Mouse (Mus musculus): ENCODE results near the gene Foxo1.

The Foxo1 gene

DNA sequence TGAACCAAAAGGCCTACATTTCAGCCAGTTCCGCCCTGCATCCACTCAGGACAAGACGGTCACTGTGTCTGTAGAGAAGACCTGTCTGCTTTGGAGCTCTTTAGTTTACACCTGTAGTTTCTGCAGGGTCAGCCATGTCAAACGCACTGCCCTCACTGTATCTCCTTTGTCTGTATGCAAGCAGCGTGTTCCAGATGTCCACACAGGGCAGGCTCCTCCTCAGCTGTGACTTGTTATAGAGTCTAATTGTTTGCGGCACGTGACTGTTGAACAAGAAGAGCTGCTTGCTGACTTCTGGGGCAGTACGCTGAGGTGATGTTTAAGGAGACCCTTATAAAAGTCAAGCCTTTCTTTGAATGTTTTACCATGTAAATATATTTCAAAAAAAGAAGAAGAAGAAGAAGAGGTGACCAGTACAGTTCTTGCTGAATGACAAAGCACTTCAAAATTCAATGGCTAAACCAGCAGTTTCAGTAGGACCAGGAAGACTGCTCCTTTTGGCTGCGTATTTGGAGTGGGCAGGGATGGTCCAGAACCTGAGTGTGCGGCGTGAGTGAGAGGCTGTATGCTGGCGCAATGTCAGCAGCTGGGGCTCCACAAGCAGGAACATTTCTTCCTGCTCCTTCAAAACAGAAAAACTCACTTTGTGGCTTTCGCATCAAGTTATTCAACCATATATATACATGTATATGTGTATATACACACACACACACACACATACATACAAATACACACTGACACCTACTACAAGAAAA lies 52.6 kb downstream of the Foxo1 start:
- no peak for DNase-seq (ENCODE audit: low read depth)

DNA sequence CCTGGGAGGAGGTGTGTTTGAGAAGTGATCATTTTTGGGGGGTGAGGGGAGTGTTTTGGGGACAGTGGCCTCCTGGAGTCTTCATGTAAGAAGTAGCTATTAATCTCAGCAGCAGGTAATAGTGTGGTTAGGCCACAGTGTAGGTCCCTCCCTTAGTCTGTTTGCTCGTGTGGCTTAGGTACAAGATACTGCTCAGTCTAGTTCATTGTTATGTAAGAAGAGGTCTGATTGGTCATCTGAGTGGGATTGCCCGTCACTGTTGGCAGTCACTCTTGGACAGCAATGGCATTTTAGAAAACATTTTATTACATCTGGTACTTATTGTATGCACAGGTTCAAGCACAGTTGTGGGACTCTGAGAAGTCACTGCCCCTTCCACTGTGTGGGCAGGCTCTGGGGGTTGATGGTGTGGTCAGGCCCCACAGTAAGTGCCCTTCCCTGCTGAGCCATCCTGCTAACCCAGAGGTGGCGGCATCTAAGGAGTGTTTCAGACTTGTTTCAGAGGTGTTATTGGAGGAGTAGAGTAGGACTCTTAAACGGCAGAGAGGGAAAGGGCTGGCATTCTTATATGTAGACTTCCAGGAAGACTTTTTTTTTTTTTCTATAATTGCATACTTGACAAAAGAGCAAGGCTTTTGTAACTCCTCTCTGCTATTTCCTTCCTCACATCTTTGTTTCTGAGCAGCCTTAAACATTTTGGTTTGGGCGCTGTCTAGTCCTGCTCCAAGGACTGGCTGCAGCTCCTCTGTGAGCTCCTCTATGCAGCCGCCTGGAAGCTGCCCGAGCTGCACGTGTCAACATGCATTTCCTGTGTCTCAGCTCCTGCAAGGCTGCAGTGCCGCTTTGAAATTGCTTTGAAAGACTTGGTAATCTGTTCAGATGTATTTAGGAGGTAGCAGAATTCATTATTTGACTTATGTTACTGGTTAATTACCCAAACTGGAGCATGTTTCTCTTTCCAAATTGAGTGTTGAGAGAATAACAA lies 54.6 kb downstream of the Foxo1 start:
- no peak for DNase-seq (ENCODE audit: low read depth)

- no peak for DNase-seq (ENCODE audit: low read depth)
Measured at GRCm38 (mm10) chr3:52325006-52325405, 56.9 kb downstream of the Foxo1 start.

DNA sequence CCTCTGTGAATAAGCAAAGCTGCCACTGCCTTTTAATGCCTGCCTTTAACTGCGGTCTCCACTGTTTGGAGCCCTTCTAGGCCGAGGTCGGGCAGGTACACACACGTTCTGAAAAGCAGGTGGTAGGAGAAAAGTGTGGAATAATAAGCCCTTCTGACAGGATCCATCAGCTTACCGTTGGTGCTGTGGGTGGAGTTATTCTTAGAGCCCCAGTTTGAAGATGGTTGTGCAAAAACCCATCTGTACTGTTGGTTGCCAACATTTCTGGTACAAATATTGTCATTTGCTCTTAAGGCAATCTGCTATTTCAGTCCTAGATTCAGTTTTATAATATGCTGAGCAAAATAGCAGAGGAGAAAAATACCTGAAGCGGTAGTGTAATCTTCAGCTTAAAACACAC lies 58.6 kb downstream of the Foxo1 start:
- DNase-seq (ENCODE audit: low read depth) = no peak

DNA sequence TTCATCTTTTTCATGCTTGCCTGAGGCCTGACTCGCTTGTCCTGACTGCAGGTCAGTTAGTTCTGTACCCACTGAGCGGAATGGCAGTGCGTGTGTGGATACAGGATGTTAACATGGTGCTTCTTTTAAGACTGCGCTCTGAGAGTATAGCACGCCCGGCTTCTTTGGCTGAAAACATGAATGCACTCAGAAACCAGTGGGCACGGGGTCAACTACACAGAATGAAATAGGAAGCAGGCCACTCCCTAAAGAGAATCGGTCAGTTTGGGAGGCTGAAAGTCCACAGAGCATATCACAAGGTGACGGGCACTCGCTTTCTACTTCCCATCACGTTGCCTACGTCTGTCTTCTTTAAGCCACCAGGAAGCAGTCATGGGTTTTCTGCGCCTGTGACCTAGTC lies 59.0 kb downstream of the Foxo1 start:
- no peak for DNase-seq (ENCODE audit: low read depth)

- no peak for DNase-seq (ENCODE audit: low read depth)
Measured at GRCm38 (mm10) chr3:52331709-52332108, 63.6 kb downstream of the Foxo1 start.

DNA sequence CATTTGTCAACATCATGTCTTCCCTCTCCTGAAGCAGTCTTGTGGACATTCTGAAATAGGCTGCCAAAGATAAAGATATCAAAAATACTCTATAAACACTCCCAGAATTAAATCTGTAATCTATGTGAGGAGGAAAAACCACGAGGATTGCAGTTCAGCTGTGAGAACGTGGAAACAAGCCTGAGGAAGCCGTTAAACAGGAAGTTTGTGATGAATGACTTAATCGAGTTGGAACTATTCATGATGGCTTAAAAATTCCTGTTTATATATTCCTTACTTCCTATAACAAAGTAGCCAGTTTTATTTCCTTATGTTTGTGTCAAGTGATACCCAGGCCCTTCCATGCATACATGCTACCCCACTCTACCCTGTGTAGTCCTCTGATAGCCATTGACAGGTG lies 70.6 kb downstream of the Foxo1 start:
- DNase-seq (ENCODE audit: low read depth) = no peak

DNA sequence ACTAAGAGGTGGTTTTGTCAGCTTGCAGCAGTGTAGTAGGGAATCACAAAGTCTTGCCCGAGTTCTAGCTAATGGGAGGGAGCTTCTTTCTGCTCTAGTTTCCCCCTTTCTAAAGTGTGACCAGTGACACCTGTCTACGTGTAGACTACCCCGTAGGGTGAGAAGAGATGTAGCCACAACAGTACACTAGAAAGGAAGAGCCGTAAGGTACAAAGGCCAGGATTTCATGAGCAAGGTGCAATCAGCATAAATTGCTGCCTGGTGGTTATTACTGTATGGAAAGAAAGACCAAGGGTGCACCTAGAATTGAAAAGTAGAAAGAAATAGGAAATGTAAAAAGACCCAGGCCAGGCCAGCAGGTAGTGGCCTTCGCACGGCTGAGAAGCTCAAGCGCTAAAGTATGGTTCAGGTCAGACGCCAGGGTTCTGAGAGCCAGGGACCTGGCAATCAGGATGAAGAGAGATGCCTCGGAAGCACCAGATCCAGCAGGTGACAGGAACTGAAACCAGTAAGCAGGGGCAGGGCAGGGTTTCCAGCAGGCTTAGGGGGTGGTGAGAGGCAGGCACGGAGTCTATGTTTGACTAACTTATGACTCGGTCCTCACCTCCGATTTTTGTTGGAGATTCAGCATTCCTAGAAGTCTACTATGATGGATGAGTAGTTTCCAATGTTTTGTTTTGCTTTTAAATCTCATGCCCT lies 72.3 kb downstream of the Foxo1 start:
- DNase-seq (ENCODE audit: low read depth) = no peak

GRCm38 (mm10) chr3:52342226-52342625 lies 74.1 kb downstream of the Foxo1 start:
- DNase-seq (ENCODE audit: low read depth) = no peak

DNA sequence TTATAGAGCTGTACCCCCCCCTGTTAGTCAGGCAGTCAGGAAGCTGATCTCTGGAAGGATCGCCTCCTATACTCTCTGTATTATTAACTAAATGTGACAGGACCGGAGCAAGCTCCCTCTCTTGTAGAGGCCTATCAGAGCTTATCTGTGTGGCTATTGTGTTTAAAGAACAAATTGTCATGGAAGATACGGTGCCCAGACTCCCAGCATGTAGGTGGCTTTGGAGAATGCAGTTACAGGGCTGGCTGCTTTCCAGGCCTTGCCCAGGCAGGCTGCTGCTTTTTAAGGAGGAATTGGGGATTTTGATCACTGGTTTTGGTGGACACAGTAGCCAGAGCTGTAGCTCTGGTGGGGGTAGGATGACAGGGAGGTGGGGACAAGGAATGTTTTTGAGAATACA lies 74.7 kb downstream of the Foxo1 start:
- DNase-seq (ENCODE audit: low read depth) = no peak

DNA sequence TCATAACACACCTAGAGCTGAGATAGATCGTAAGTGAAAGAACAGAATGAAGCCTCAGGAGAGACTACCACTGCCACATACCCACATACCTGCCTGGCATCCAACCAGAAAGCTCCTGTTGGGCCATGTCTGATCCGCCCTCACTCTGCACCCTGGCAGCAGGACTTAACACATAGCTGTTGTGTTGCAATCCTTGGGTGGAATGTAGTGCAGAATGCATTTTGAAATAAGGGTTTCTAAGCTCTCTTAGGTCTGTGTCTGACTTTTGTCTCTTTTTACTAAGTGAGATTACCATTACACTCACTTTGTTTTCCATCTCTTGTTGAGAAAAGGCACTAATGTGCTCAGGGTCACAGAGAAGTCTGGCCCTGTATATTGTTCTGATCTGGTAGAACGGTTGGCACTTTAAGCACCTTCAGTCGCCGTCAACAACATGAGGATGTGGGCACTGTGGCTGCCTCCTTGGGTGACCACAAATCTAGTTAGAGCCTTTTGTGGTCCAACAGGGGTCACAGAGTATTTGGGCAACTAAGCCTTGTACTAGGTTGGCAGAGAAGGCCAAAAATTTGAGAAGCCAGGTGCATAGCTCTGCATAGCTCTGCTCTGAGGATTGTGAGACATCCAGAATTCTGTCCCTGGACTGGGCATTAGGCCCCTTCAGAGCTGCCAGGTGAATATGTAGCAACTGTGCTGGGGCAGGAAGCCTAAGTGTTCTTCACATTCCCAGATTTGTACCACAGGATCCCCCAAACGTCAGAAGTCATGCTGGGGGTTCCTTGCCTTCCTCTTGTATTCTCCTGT lies 75.3 kb downstream of the Foxo1 start:
- no peak for DNase-seq (ENCODE audit: low read depth)

GRCm38 (mm10) chr3:52345881-52346280 lies 77.7 kb downstream of the Foxo1 start:
- no peak for DNase-seq (ENCODE audit: low read depth)

- no peak for DNase-seq (ENCODE audit: low read depth)
Measured at GRCm38 (mm10) chr3:52346986-52347710, 79.0 kb downstream of the Foxo1 start.

DNA sequence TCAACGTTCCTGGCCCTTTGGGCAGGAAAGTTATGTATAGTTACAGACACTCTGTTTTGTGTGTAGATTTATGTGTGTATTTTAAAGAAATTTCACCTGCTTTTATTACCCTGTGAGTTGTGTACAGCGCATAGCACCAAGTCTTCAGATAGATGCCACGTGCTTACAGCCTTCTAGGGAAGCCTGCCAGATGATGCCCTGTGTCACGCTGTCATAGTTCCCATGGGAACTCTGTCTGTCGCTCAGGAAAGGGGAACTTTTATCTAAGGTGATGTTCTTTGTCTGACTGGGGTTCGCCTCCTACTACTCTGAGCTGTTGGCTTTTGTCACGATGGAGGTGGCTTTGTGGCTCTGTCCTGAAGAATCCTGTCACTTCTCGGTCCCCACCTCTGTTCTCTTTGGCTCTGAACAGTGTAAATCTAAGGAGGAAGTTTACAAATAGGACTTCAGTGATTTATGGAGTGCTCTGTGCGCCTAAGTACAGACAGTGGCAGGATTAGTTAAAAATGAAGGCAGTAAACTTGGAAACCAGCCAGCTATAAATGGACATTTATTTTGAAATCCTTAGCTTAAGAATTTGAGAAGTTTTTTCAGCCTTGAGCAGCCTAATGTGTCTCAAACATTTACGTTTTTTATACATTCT lies 80.0 kb downstream of the Foxo1 start:
- no peak for DNase-seq (ENCODE audit: low read depth)

DNA sequence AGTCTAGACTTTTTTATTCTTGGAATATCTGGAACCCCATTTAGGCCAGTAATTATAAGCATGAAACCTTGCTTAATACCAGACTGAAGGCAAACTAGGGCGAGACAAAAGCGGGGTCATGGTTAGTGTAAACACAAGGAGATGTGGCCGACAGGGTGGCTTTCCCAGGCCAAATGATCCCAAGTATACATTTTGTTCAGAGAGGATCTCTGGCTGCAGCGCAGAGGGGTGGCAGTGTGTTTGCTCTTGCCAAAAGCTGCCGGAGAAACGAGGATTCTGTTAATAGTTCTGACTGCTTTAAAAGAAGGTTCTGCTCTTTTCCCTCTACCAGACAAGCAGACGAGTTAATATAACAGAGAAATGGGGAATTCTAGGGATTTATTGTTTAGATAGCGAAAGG lies 82.5 kb downstream of the Foxo1 start:
- DNase-seq (ENCODE audit: low read depth) = no peak

- DNase-seq (ENCODE audit: low read depth) = no peak
Measured at GRCm38 (mm10) chr3:52351901-52352300, 83.8 kb downstream of the Foxo1 start.

DNA sequence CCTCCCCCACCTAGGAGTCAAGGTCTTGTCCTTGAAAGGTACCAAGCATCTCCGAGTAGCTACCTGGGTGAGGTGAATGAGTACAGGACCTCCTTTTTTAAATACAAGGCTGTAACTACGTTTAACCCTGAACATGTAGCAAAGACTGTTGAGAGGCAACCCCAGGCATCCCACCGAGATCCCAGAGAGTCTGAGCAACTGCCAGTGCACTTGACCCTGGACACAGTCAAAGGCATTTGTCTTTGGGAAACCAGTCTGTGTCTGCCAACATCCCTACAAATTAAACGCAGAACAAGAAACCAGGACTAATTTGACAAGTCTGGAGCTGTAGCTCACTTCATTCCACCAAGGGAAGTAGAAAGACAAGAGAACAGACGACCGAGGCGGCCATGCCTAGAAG lies 86.1 kb downstream of the Foxo1 start:
- DNase-seq (ENCODE audit: low read depth) = no peak

DNA sequence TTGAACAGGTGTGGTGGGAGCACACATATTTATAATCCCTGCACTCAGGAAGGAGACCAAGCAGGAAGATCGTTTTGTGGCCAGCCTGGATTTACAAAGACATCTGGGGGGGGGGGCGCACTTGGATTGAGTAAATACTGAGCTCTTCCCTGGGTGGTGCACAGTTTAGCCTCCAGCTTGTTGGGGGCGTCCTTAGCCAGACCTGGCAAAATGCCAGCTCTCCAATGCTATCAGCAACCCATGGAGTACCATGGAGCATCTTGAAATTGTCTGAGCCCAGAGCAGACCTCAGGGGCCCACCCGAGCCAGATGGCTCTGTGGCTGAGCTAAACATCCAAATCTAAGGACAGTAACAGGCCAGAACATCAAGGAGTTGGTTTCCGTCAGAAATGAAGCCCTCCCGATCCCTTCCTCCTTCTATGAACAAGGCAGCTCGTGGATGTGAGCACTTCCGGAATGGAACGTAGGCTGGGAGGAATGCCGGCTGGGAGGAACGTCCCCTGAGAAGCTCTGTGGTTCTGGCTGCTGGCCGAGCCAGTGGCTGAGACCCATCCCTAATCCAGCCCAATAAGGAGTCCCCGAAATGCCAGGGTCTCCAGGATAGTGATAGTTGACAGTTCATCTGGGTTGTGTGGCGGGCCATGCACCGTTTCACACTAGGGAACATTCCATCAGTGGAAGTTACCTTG lies 89.3 kb downstream of the Foxo1 start:
- no peak for DNase-seq (ENCODE audit: low read depth)

- no peak for DNase-seq (ENCODE audit: low read depth)
Measured at GRCm38 (mm10) chr3:52364576-52364975, 96.4 kb downstream of the Foxo1 start.

GRCm38 (mm10) chr3:52369204-52369603 lies 101.1 kb downstream of the Foxo1 start:
- DNase-seq (ENCODE audit: low read depth) = no peak

All from c-Kit-positive CD71-negative TER-119-negative erythroid progenitor cells, embryonic 14.5 days (primary cell).